Mouse (Mus musculus) layer of hippocampus, adult 11-12 months (tissue): ENCODE measurements around the gene Pip5k1a.
"Not testable (repeated sequence)": the region's sequence is repeated elsewhere in the genome, so short reads cannot be mapped to it uniquely, and the experiment has no call there.

Experiments
- DNase-seq: peaks from one replicate; pipeline ENCODE4 v3.0.0; 2022; ENCODE audit warnings: low spot score

Pip5k1a gene

GRCm38 (mm10) chr3:95112760-95113159 is 6.0 kb upstream of the Pip5k1a start:
- DNase-seq: no peak

DNA sequence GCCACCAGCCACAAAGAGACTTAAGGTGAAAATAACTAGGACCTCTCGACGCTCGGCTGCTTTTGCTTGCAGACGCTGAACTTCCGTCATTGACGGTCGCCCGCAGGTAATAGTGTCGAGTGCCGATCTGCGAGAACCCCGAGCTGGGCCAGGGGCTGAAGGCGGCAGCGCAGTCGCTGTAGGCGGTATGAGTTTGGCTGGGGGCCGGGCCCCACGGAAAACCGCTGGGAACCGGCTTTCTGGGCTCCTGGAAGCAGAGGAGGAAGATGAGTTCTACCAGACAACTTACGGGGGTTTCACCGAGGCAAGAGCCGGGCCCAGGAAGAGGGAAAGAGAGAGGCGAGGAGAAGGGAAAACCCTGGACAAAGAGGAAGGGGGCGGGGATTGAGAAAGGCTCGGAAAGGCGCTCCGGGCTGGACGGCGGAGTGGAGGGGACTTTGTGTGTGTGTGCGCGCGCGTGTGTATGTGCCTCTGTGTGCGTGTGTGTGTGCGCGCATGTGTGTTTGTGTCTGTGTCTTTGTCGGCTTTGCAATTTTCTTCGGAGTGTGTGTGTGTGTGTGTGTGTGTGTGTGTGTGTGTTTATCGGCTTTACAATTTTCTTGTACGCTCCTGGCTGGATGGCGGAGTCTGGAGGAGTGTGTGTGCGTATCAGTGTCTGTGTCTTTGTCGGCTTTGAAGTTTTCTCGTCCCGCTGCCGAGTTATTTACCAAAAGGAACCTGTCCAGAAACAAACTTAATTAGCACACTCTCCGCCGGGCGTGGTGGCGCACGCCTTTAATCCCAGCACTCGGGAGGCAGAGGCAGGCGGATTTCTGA is 4.4 kb upstream of the Pip5k1a start, which contains the start of gene Vps72:
Vps72 (plus strand) TSS at position 112 of the 816 bp plus-strand sequence.
- DNase-seq: peak; percentile 89

GRCm38 (mm10) chr3:95107898-95108297 is 1.2 kb upstream of the Pip5k1a start:
- no peak for DNase-seq

DNA sequence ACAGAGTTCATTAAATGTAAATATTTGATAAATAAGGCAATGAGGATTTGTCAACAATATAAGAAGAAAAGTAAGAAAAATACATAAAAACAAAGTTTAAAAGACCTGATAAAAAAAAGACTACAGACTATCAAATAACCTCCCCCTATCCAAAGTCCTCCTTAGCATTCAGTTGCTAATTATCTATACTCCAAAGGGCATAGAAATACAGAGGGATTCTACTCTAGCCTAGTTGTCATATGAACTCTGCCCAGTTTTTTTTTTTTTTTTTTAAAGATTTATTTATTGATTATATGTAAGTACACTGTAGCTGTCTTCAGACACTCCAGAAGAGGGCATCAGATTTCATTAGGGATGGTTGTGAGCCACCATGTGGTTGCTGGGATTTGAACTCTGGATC is 578 bp upstream of the Pip5k1a start:
- not testable (repeated sequence) for DNase-seq

DNA sequence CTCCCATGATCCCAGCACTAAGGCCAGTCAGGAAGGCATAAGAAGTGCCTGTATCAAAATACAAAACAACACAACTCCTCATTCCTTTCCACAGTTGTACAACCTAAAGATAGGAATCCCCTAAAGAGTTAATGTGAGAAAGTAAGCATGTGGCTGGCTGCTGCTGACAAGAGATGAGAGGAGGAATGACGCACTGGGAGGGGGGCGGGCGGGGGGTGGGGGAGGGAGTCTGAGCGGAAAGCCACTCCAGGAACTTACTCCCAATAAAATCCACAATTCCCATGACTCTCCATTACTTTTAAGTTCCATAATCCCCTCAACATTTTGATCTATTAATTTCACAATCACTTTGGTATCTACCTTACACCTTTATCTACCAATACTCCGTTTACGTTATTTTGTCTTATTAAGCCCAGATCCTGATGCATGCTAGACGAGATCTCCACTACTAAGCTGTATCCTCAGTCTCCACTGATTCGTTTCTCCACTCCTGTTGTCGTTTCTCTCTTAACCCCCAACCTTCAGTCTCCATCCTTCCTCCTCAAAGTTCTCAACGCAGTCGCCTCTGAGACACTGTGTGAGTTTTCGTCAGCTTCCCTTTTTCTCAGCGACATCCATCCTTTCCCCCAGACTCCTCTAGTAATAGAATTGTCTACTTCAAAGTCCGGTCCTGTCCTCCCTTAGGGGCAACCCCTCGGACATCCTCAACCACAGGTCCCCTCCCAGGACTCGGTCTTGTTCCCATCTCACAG is 968 bp downstream of the Pip5k1a start:
- DNase-seq: no peak

GRCm38 (mm10) chr3:95105121-95105520 is 1.6 kb downstream of the Pip5k1a start:
- DNase-seq: peak; percentile 53

DNA sequence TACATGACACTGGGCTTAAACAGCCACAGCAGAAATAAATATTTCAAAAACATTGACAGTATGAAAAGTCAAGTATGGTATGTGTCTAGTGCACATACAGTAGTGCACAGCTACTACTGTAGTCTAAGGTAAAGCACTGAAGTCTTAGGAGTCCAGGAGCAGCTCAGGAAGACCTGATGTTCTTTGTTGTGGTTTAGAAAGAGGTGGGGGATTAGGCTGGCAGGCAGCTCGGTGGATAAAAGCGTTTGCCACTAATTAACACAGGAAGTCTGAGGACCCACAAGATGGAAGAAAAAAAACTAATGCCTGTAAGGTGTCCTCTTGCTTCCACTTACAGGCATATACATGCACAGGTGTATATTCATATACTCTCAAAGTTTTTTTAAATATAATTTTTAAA is 5.9 kb downstream of the Pip5k1a start:
- no peak for DNase-seq

DNA sequence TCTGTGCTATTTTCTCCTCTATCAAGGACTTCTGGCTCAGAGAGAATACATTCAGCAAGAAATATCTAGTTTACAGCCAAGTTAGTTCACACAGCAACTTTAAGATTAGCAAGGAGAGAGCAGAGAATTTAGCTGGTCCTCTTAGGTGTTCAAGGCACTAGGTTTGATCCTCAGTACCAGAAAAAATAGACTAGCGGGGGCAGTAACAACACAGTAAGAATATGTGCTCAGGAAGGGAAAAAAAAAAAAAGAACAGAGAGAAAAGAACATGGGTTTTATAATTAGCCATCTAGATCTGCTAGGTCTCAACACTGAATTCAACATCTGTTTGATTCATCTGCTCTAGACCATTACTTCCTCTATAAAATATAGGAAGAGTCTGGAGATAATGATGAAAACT is 18.7 kb downstream of the Pip5k1a start:
- DNase-seq: no peak

- DNase-seq: no peak
These were observed 35.1 kb downstream of the Pip5k1a start for GRCm38 (mm10) chr3:95071606-95072005.

GRCm38 (mm10) chr3:95066570-95066969 is 40.2 kb downstream of the Pip5k1a start:
- DNase-seq: no peak

DNA sequence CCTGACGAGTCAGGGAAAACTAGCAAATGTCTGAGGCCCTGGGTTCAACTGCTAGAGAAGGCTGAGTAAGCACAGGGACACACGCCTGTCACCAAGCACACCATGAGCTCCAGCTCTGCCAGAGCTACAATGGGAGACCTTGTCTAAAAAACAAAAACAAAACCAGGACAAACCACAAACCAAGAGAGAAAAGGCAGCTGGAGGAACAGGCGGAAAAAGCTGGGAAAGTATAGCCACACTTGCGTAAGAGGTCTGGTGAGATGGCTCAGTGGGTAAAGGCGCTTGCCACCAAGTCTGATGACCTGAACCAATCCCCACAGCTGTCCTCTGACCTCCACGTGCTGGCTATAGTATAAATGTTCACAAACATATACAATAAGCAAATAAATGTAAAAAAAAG is 40.6 kb downstream of the Pip5k1a start:
- no peak for DNase-seq

GRCm38 (mm10) chr3:95065553-95065952 is 41.2 kb downstream of the Pip5k1a start:
- no peak for DNase-seq

GRCm38 (mm10) chr3:95063741-95064140 is 43.0 kb downstream of the Pip5k1a start:
- DNase-seq: no peak

GRCm38 (mm10) chr3:95058078-95058477 is 48.7 kb downstream of the Pip5k1a start:
- no peak for DNase-seq

- no peak for DNase-seq
These were observed 50.5 kb downstream of the Pip5k1a start for GRCm38 (mm10) chr3:95056275-95056674.

- DNase-seq: no peak
These were observed 52.1 kb downstream of the Pip5k1a start for GRCm38 (mm10) chr3:95054481-95055260.

GRCm38 (mm10) chr3:95053701-95054100 is 53.0 kb downstream of the Pip5k1a start:
- no peak for DNase-seq

- DNase-seq: peak; percentile 71
These were observed 53.8 kb downstream of the Pip5k1a start for GRCm38 (mm10) chr3:95052959-95053358.

DNA sequence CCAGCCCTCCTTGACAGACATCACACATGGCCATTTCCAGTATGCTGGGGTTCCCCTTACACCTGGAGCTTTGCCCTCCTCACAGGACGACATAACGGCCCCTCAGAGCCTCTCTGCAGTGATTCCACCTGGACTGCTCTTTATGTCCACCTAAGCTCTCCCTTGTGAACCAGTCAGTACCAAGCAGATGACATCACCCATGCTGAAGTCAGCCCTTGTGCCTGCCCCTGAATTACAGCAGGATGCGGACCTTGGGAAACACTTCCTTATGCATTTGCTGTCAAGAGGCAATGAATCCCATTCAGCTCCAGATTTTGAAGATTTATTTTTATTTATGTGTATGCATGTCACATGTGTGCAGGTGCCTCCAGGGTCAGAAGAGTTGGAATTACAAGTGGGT is 58.8 kb downstream of the Pip5k1a start:
- DNase-seq: no peak

DNA sequence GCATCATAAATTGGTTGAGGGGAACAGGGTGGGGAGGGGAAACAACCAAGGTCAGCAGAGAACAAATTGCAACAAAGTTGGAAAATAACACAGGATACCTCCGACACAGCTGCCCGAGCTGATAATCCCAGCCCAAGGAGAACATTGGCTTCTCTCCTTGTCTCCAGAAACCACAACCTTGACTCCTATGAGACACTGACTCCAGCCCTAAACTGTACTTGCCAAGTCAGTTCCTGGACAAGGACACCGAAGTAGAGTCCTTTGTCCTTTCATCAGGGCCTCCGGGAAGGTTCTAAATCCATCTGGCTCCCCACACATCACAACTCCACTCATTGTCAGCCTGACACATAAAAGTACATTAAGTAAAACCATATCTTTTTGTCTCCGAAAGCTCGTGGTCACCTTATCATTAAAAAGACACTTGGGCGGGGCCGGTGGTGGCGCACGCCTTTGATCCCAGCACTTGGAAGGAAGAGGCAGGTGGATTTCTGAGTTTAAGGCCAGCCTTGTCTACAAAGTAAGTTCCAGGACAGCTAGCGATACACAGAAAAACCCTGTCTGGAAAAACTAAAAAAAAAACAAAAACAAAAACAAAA is 60.2 kb downstream of the Pip5k1a start:
- no peak for DNase-seq

GRCm38 (mm10) chr3:95043251-95043650 is 63.5 kb downstream of the Pip5k1a start:
- no peak for DNase-seq

DNA sequence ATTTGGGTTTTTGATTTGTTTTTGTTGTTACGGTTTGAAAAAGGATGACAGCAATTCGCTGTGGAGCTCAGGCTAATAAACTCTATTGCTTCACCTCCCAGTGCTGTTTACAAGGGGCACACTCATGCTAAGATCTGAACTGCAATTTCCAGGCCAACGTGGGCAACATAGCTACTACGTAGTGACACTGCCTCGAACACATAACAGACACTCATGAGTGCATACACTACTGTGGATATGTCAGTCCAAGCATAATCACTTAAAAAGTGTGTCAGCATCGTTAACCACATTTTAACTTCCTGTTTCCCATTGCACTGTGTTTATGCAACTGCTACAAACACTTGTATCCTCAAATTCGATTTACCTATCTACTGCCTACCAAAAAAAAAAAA is 63.9 kb downstream of the Pip5k1a start:
- no peak for DNase-seq
